Mouse (Mus musculus): ENCODE measurements around the gene Carns1.

DNA sequence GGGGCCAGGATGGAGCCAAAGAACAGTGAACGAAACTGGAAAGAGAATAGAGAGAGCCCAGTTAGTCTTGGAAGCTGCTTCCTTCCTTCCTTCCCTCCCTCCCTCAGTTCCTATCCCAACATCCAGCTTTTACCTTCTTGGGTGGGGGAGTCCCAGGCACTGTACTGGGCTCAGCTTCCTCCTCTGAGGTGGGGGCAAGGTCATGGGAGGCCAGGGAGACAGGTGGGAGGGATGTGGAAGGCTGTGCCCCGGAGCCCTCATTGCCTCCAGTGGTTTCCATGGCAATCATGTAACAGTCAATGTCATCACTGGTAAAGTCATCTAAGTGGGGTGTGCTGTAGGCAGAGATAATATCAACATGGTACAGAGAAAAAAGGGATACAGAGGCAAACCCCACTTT lies 20.8 kb upstream of the Carns1 start:
- TF ChIP-seq CTCF (IDR thresholded peaks at IDR 0.05; ENCODE audit: low read depth, low read length): no peak
- no peak for TF ChIP-seq POLR2A (IDR thresholded peaks at IDR 0.05; ENCODE audit: extremely low read depth, insufficient read depth, low read length)
